Mouse (Mus musculus): ENCODE measurements at regions not wholly inside any gene's neighbourhood (a gene's known extent, or its start where the extent isn't known, plus 50 kb on each side); places are given as distances from the start of the nearest gene placed in this dataset.
A peak's percentile ranks its signal among the peaks of the same experiment; 100 is the strongest.

DNA sequence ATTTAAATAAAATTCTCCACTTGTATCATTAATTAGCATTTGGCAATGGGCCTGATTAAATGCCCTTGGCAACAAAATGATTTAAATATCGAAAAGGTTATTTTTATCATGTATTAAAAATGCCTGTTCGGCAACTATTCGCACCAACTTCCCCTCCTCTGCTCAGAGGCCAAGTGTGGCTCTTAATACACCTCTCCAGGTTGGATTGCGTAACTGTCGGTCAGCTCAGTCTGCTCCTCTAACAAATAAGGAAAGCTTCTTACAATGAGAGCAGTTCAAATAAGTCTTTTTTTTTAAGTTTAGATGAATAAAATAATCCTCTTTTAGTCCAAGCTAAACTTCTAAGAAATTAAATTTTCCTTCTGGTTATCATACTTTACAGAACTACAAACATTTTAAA is 245.6 kb upstream of the Noct start:
- DNase-seq (ENCODE audit: low spot score): no peak
- 91% methylated on average over 5 of the region's 5 CpGs for WGBS

DNA sequence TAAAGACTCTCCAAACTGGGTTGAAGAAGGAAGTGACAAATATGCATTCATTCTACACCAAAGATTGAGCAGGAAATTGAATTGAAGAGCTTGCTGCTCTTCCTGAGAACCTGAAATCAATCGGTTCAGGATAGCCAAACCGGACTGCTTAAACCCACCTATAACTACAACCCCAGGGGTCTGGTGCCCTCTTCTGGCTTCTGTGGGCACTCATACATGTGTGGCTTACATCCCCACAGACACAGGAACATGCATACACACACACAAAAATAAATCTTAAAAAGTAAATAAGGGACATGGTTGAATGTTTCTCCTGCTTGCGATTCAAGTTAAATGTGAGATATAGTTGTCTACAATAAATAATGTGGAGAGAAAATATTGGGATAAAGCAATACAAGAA is 244.7 kb upstream of the Noct start:
- H3K36me3 ChIP-seq (ENCODE audit: control insufficient read depth, insufficient read depth, low read length): no peaks in the 10 kb centered on the region
- WGBS: 74% methylated on average over 3 of the region's 3 CpGs
- no peak for ATAC-seq (ENCODE audit: low read depth)

More for the DNA sequence above, 245.6 kb upstream of the Noct start:
- H3K27me3 ChIP-seq (replicated peaks; ENCODE audit: control insufficient read depth, insufficient read depth, low read length): no peaks in the 10 kb centered on the region
- no peak overlapping the region for H3K4me2 ChIP-seq (ENCODE audit: low read depth, low read length)
- H3K4me1 ChIP-seq (ENCODE audit: control insufficient read depth, insufficient read depth, low read length): peaks cover 14% of the 10 kb centered on the region
- H3K4me3 ChIP-seq (ENCODE audit: low read depth, low read length): no peak overlapping the region
- no peaks in the 10 kb centered on the region for H3K9me3 ChIP-seq (ENCODE audit: control insufficient read depth, low read length)
- H3K9ac ChIP-seq (ENCODE audit: low read depth, low read length): no peak overlapping the region
- H3K36me3 ChIP-seq (ENCODE audit: control insufficient read depth, insufficient read depth, low read length): no peaks in the 10 kb centered on the region
- no peak overlapping the region for H3K27ac ChIP-seq (replicated peaks; ENCODE audit: low read depth, low read length)
- no peak for ATAC-seq (ENCODE audit: low read depth)

DNA sequence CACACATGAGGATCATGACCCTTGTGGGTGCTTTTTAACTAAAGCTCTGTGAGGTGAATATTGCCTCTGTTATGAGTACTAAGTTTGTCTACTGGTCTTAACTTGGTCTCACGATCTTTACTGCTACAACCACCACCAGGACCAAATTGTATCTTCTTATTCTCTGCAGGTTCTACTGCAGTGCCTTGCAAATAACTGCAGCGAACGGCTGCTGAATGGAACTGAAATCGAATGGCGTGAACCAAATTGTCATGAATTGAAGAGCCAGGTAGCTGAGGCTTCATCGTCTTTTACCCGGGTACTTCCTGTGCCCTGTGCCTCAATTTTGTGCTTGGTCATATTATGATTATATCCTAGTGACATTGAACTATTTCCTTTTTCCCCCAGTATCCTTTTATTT is 242.5 kb upstream of the Noct start:
- WGBS: 97% methylated on average over 7 of the region's 7 CpGs

More for the DNA sequence above, 244.7 kb upstream of the Noct start:
- Histone ChIP-seq H3K9ac (ENCODE audit: low read depth, low read length) (no peak overlapping the region), H3K4me2 (ENCODE audit: low read depth, low read length) (no peak overlapping the region), H3K27ac (replicated peaks; ENCODE audit: low read depth, low read length) (no peak overlapping the region), H3K9me3 (ENCODE audit: control insufficient read depth, low read length) (no peaks in the 10 kb centered on the region), H3K4me1 (ENCODE audit: control insufficient read depth, insufficient read depth, low read length) (peaks cover 14% of the 10 kb centered on the region), H3K27me3 (replicated peaks; ENCODE audit: control insufficient read depth, insufficient read depth, low read length) (no peaks in the 10 kb centered on the region), H3K4me3 (ENCODE audit: low read depth, low read length) (no peak overlapping the region)
- DNase-seq (ENCODE audit: low spot score): no peak

DNA sequence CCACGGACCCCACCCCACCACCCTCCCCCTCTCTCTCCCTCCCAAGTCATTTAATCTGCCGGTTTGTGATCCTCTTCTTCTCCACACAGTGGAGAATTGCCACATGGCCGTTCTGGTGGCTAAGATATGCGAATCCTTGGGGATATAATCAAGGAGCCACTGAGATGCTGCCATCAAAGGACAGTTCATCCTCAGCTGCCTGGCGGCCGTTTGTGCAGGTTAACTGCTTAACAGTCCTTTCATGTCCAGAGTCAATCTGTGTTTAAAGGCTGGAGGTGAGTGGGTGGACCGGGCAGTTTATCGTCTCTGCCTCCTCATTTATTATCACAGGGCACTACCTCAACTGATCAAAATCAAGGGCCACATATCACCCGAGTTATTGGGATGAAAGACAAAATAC is 241.6 kb upstream of the Noct start:
- ATAC-seq (ENCODE audit: low read depth) (no peak), DNase-seq (ENCODE audit: low spot score) (no peak)
- Histone ChIP-seq H3K9me3 (ENCODE audit: control insufficient read depth, low read length) (no peaks in the 10 kb centered on the region), H3K27ac (replicated peaks; ENCODE audit: low read depth, low read length) (no peak overlapping the region), H3K4me1 (ENCODE audit: control insufficient read depth, insufficient read depth, low read length) (peaks cover 14% of the 10 kb centered on the region), H3K4me2 (ENCODE audit: low read depth, low read length) (peak overlapping the region; percentile 13; the same call in 1 of the 2 replicates), H3K4me3 (ENCODE audit: low read depth, low read length) (no peak overlapping the region), H3K27me3 (replicated peaks; ENCODE audit: control insufficient read depth, insufficient read depth, low read length) (no peaks in the 10 kb centered on the region), H3K36me3 (ENCODE audit: control insufficient read depth, insufficient read depth, low read length) (no peaks in the 10 kb centered on the region), H3K9ac (ENCODE audit: low read depth, low read length) (no peak overlapping the region)
- 31% methylated on average over 9 of the region's 9 CpGs for WGBS

More for the DNA sequence above, 242.5 kb upstream of the Noct start:
- Histone ChIP-seq H3K9me3 (ENCODE audit: control insufficient read depth, low read length) (no peaks in the 10 kb centered on the region), H3K36me3 (ENCODE audit: control insufficient read depth, insufficient read depth, low read length) (no peaks in the 10 kb centered on the region), H3K27me3 (replicated peaks; ENCODE audit: control insufficient read depth, insufficient read depth, low read length) (no peaks in the 10 kb centered on the region), H3K9ac (ENCODE audit: low read depth, low read length) (no peak overlapping the region), H3K4me1 (ENCODE audit: control insufficient read depth, insufficient read depth, low read length) (peaks cover 14% of the 10 kb centered on the region), H3K4me3 (ENCODE audit: low read depth, low read length) (no peak overlapping the region), H3K27ac (replicated peaks; ENCODE audit: low read depth, low read length) (no peak overlapping the region), H3K4me2 (ENCODE audit: low read depth, low read length) (no peak overlapping the region)
- DNase-seq (ENCODE audit: low spot score) (no peak), ATAC-seq (ENCODE audit: low read depth) (no peak)

DNA sequence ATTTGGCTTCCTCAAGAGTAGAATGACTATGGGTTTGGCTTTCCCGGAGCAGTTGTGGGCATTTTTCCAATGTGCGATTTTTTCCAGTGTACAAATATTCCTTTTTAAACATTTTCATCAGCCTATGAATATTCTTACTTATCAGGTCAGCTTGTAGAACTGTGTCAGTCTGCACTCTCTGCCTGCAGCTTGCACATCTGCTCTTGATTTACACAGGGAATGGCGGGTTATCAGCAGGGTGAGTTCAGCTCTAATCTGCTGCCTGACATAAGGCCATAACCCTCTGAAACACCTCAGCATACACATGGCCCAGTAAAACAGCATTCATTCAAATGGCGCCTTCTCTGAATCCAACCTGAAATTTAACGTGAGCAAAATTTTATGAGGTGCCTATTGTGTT is 241.1 kb upstream of the Noct start:
- 39% methylated on average over 5 of the region's 5 CpGs for WGBS
- peak; percentile 71 for DNase-seq (ENCODE audit: low spot score)
- peaks cover 14% of the 10 kb centered on the region for H3K4me1 ChIP-seq (ENCODE audit: control insufficient read depth, insufficient read depth, low read length)
- H3K27me3 ChIP-seq (replicated peaks; ENCODE audit: control insufficient read depth, insufficient read depth, low read length): no peaks in the 10 kb centered on the region
- H3K27ac ChIP-seq (replicated peaks; ENCODE audit: low read depth, low read length): 0 out of 2 replicates have a peak overlapping the region, but pooled peaks have one; percentile 10
- no peaks in the 10 kb centered on the region for H3K36me3 ChIP-seq (ENCODE audit: control insufficient read depth, insufficient read depth, low read length)
- no peak overlapping the region for H3K4me3 ChIP-seq (ENCODE audit: low read depth, low read length)
- no peak overlapping the region for H3K4me2 ChIP-seq (ENCODE audit: low read depth, low read length)
- no peaks in the 10 kb centered on the region for H3K9me3 ChIP-seq (ENCODE audit: control insufficient read depth, low read length)
- 0 out of 2 replicates have a peak, but pooled peaks have one; percentile 37 for ATAC-seq (ENCODE audit: low read depth)
- 0 out of 2 replicates have a peak overlapping the region, but pooled peaks have one; percentile 25 for H3K9ac ChIP-seq (ENCODE audit: low read depth, low read length)

DNA sequence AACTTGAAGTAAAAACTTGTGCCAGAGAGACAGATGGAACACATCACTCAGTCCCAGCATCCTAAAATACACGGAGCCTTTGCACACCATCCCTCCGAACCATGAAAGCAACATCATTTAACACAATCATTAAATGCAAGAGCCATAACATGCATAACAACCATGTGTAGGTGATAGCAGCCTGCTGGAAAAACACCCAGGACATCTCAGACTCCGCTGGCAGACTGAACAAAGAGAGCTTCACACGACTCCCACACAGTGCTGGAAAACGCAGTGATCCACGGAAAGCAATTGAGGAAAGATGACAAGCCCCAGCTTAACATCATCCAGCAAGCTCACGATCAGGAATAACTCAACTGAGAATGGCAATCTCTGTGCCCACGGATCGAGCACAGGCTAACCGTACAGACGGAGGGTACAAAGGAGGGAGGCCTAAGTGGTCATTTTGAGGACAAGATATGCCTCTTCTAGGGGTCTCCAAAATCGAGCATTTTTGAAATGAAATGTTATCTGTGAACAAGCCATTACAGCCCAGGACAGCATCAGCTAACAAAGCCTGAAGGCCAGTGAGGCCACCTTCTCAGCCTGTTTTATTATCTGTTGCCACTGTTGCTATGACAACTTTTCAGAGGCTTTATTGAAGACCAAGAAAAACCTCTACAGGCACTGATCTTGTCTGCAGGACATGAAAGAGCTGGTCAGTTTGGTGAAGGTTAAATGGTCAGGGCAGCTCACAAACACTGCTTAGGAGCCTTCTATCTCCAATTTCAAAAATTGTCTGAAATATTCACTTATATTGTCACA is 240.1 kb upstream of the Noct start:
- Histone ChIP-seq H3K4me3 (ENCODE audit: low read depth, low read length) (no peak overlapping the region), H3K27ac (replicated peaks; ENCODE audit: low read depth, low read length) (no peak overlapping the region), H3K9ac (ENCODE audit: low read depth, low read length) (no peak overlapping the region), H3K4me2 (ENCODE audit: low read depth, low read length) (no peak overlapping the region), H3K27me3 (replicated peaks; ENCODE audit: control insufficient read depth, insufficient read depth, low read length) (no peaks in the 10 kb centered on the region), H3K4me1 (ENCODE audit: control insufficient read depth, insufficient read depth, low read length) (peaks cover 14% of the 10 kb centered on the region), H3K9me3 (ENCODE audit: control insufficient read depth, low read length) (no peaks in the 10 kb centered on the region), H3K36me3 (ENCODE audit: control insufficient read depth, insufficient read depth, low read length) (no peaks in the 10 kb centered on the region)
- 55% methylated on average over 12 of the region's 12 CpGs for WGBS
- ATAC-seq (ENCODE audit: low read depth) (no peak), DNase-seq (ENCODE audit: low spot score) (no peak)

DNA sequence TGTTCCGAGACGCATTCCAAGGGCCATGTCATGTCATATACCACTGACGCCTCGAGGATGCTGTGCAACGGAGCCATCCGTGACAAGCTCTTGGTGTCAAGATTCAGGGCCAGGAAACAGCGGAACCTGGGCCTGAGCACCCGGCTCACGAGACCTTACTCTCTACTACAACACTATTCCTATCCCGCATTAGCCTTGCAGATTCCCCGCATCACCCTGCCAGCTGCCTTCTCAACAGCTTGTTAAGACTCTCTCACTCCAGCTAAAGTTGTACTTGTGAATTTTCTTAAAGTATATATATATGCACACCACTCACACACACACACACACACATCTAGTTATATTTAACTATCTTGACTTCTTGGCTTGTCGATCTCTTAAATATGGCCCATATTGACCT is 236.4 kb upstream of the Noct start:
- H3K9ac ChIP-seq (ENCODE audit: low read depth, low read length): no peak overlapping the region
- peaks cover 13% of the 10 kb centered on the region for H3K4me1 ChIP-seq (ENCODE audit: control insufficient read depth, insufficient read depth, low read length)
- no peak for ATAC-seq (ENCODE audit: low read depth)
- no peaks in the 10 kb centered on the region for H3K27me3 ChIP-seq (replicated peaks; ENCODE audit: control insufficient read depth, insufficient read depth, low read length)
- no peak overlapping the region for H3K4me3 ChIP-seq (ENCODE audit: low read depth, low read length)
- no peaks in the 10 kb centered on the region for H3K36me3 ChIP-seq (ENCODE audit: control insufficient read depth, insufficient read depth, low read length)
- DNase-seq (ENCODE audit: low spot score): no peak
- 95% methylated on average over 12 of the region's 12 CpGs for WGBS
- no peaks in the 10 kb centered on the region for H3K9me3 ChIP-seq (ENCODE audit: control insufficient read depth, low read length)
- no peak overlapping the region for H3K27ac ChIP-seq (replicated peaks; ENCODE audit: low read depth, low read length)
- H3K4me2 ChIP-seq (ENCODE audit: low read depth, low read length): no peak overlapping the region

DNA sequence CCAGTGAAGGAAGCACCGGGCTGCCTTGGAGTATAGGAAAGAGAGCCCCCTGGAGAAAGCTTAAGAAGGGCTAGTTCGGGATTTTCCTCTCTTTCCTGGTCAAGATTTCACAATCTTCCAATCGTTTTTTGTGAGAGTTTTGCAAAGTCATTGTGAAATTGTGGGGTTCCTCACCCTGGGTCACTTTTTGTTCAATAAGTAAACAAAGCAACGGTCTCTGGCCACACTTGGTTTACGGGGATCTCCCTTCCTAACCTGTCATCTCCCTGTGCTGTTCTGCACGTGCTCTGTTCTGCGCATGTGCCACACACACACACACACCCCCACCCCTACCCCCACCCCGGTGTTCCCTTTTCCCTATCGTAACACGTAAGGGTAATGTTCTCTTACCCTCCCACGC is 233.4 kb upstream of the Noct start:
- Histone ChIP-seq H3K9ac (ENCODE audit: low read depth, low read length) (no peak overlapping the region), H3K36me3 (ENCODE audit: control insufficient read depth, insufficient read depth, low read length) (no peaks in the 10 kb centered on the region), H3K27me3 (replicated peaks; ENCODE audit: control insufficient read depth, insufficient read depth, low read length) (no peaks in the 10 kb centered on the region), H3K27ac (replicated peaks; ENCODE audit: low read depth, low read length) (no peak overlapping the region), H3K4me2 (ENCODE audit: low read depth, low read length) (no peak overlapping the region), H3K4me3 (ENCODE audit: low read depth, low read length) (no peak overlapping the region), H3K9me3 (ENCODE audit: control insufficient read depth, low read length) (no peaks in the 10 kb centered on the region), H3K4me1 (ENCODE audit: control insufficient read depth, insufficient read depth, low read length) (0 out of 2 replicates have a peak, but pooled peaks cover 8% of the 10 kb centered on the region)
- no peak for ATAC-seq (ENCODE audit: low read depth)
- 80% methylated on average over 11 of the region's 11 CpGs for WGBS
- no peak for DNase-seq (ENCODE audit: low spot score)

Data from embryonic facial prominence, embryonic 14.5 days (tissue).